Mouse (Mus musculus) large intestine, adult 2 months (tissue): Measurements from ENCODE around the gene Qdpr. TPM values are rescaled to one million over a fixed set of nuclear protein-coding genes. Genes with fewer than 3 reads are reported as not detected.
"Not testable (repeated sequence)": the region's sequence is repeated elsewhere in the genome, so short reads cannot be mapped to it uniquely, and the experiment has no call there.

Experiments used
- DNase-seq: peaks from one replicate; pipeline ENCODE4 v3.0.0-alpha.2; 2012; ENCODE audit warnings: low read depth, low spot score
- WGBS: fragments of 180-500 bp; shearing (Covaris S2); methylation state at CpG from one replicate; pipeline ENCODE4 v1.1.7; 2018; 5-methylcytosine and 5-hydroxymethylcytosine counted together
- polyA plus RNA-seq: library from polyadenylated mRNA; depleted of rRNA; stranded (reverse); fragments of >200 nt; gene quantifications from 2 replicates; pipeline ENCODE4 v1.2.3, GENCODE M21; 2012

Gene Qdpr
- polyA plus RNA-seq, 1 experiment = 138 TPM

- no peak for DNase-seq
- WGBS = 12% methylated on average over 7 of the region's 7 CpGs
These were observed 22.9 kb upstream of the Qdpr start for GRCm38 (mm10) chr5:45472880-45473450.

- 21% methylated on average over 9 of the region's 9 CpGs for WGBS
These were observed 4.4 kb upstream of the Qdpr start for GRCm38 (mm10) chr5:45454456-45454855.

GRCm38 (mm10) chr5:45453451-45453850 is 3.4 kb upstream of the Qdpr start, which contains the start of gene Clrn2:
TSS of gene Clrn2 (plus strand) at chr5:45453751.
- 70% methylated on average over 6 of the region's 6 CpGs for WGBS
- no peak for DNase-seq

More at GRCm38 (mm10) chr5:45454456-45454855, 4.4 kb upstream of the Qdpr start:
- DNase-seq = no peak

- under 1% methylated on average over 8 of the region's 8 CpGs for WGBS
- no peak for DNase-seq
These were observed 830 bp downstream of the Qdpr start for GRCm38 (mm10) chr5:45449206-45449605.

GRCm38 (mm10) chr5:45448676-45449075 is 1.4 kb downstream of the Qdpr start:
- WGBS = 33% methylated on average over 5 of the region's 5 CpGs
- DNase-seq = no peak

- DNase-seq = no peak
- WGBS = 77% methylated on average over 8 of the region's 8 CpGs
These were observed 5.8 kb downstream of the Qdpr start for GRCm38 (mm10) chr5:45444130-45444832.

- DNase-seq = no peak
- 25% methylated on average over 3 of the region's 3 CpGs for WGBS
These were observed 8.3 kb downstream of the Qdpr start for GRCm38 (mm10) chr5:45441745-45442144.

- no peak for DNase-seq
- WGBS = 57% methylated on average over 3 of the region's 3 CpGs
These were observed 8.9 kb downstream of the Qdpr start for GRCm38 (mm10) chr5:45441124-45441523.

- no peak for DNase-seq
- 88% methylated on average over 8 of the region's 8 CpGs for WGBS
These were observed 11.7 kb downstream of the Qdpr start for GRCm38 (mm10) chr5:45438301-45438700.

- DNase-seq = no peak
- WGBS = 81% methylated on average over 4 of the region's 4 CpGs
These were observed 12.2 kb downstream of the Qdpr start for GRCm38 (mm10) chr5:45437826-45438225.

- DNase-seq = no peak
- 45% methylated on average over 14 of the region's 14 CpGs for WGBS
These were observed 13.8 kb downstream of the Qdpr start for GRCm38 (mm10) chr5:45435967-45436950.

GRCm38 (mm10) chr5:45427891-45428290 is 22.1 kb downstream of the Qdpr start:
- 91% methylated on average over 7 of the region's 7 CpGs for WGBS
- DNase-seq = no peak

- WGBS = 67% methylated on average over 1 of the region's 1 CpGs
- DNase-seq = no peak
These were observed 23.5 kb downstream of the Qdpr start for GRCm38 (mm10) chr5:45426416-45427034.

GRCm38 (mm10) chr5:45425771-45426170 is 24.3 kb downstream of the Qdpr start:
- DNase-seq = not testable (repeated sequence)
- 49% methylated on average over 1 of the region's 1 CpGs for WGBS

- no peak for DNase-seq
These were observed 25.8 kb downstream of the Qdpr start for GRCm38 (mm10) chr5:45424021-45424886.

GRCm38 (mm10) chr5:45421881-45422844 is 27.9 kb downstream of the Qdpr start:
- no peak for DNase-seq
- WGBS = 68% methylated on average over 12 of the region's 12 CpGs

More at GRCm38 (mm10) chr5:45424021-45424886, 25.8 kb downstream of the Qdpr start:
- 40% methylated on average over 8 of the region's 8 CpGs for WGBS

GRCm38 (mm10) chr5:45419841-45420638 is 30.0 kb downstream of the Qdpr start:
- DNase-seq = no peak
- WGBS = 61% methylated on average over 10 of the region's 10 CpGs
